Mouse (Mus musculus) heart, embryonic 11.5 days (tissue): ENCODE data around the gene Gm20852. TPM values are rescaled to one million over a fixed set of nuclear protein-coding genes. Genes with fewer than 3 reads are reported as not detected.
"Not testable (repeated sequence)": the region's sequence is repeated elsewhere in the genome, so short reads cannot be mapped to it uniquely, and the experiment has no call there.

Experiments
- ATAC-seq: fragments of 200-750 bp; cut with Nextera tagmentation; replicated peaks from 2 replicates; pipeline ENCODE4 v1.8.0; 2017; ENCODE audit warnings: moderate library complexity; ENCODE audit not compliant: insufficient number of reproducible peaks, low FRiP score, low TSS enrichment
- H3K27ac ChIP-seq: fragments of 300-500 bp; sonication (generic); 2 replicates; pipeline ENCODE4 v1.5.1; 2014; ENCODE audit warnings: mild to moderate bottlenecking, low read depth, low read length
- H3K27me3 ChIP-seq: fragments of 300-500 bp; sonication (generic); 2 replicates; pipeline ENCODE4 v1.6.1; 2014; ENCODE audit warnings: mild to moderate bottlenecking, low read length, mixed read lengths; ENCODE audit not compliant: control insufficient read depth, insufficient read depth
- H3K36me3 ChIP-seq: fragments of 300-500 bp; sonication (generic); 2 replicates; pipeline ENCODE4 v1.6.1; 2014; ENCODE audit warnings: mild to moderate bottlenecking, low read length, moderate library complexity, mixed read lengths; ENCODE audit not compliant: control insufficient read depth, insufficient read depth
- H3K4me1 ChIP-seq: fragments of 300-500 bp; sonication (generic); 2 replicates; pipeline ENCODE4 v1.6.1; 2014; ENCODE audit warnings: low read length; ENCODE audit not compliant: control insufficient read depth, insufficient read depth
- H3K4me2 ChIP-seq: fragments of 300-500 bp; sonication (generic); 2 replicates; pipeline ENCODE4 v1.6.1; 2014; ENCODE audit warnings: mild to moderate bottlenecking, moderate library complexity
- H3K4me3 ChIP-seq: fragments of 300-500 bp; sonication (generic); 2 replicates; pipeline ENCODE4 v1.5.1; 2014; ENCODE audit warnings: low read depth, low read length
- H3K9ac ChIP-seq: fragments of 300-500 bp; sonication (generic); 2 replicates; pipeline ENCODE4 v1.6.1; 2014; ENCODE audit warnings: mild to moderate bottlenecking, low read depth, low read length, moderate library complexity
- H3K9me3 ChIP-seq: fragments of 300-500 bp; sonication (generic); replicated peaks from 2 replicates; pipeline ENCODE4 v1.6.1; 2016; ENCODE audit warnings: low read length; ENCODE audit not compliant: control insufficient read depth
- WGBS: fragments of 180-500 bp; shearing (Covaris S2); extraction: QIAGEN DNeasy Blood & Tissue Kit; methylation state at CpG from one replicate; pipeline ENCODE4 v1.1.7; 2014; ENCODE audit not compliant: insufficient replicate concordance; 5-methylcytosine and 5-hydroxymethylcytosine counted together
- polyA plus RNA-seq: library from polyadenylated mRNA; unstranded; fragments of >200 nt; fragmentation: Nextera tagmentation; extraction: Ambion mirVana; gene quantifications from 2 replicates; pipeline ENCODE4 v1.2.1, GENCODE M21; 2014

Gene Gm20852
- not detected in 2 replicates for polyA plus RNA-seq

DNA sequence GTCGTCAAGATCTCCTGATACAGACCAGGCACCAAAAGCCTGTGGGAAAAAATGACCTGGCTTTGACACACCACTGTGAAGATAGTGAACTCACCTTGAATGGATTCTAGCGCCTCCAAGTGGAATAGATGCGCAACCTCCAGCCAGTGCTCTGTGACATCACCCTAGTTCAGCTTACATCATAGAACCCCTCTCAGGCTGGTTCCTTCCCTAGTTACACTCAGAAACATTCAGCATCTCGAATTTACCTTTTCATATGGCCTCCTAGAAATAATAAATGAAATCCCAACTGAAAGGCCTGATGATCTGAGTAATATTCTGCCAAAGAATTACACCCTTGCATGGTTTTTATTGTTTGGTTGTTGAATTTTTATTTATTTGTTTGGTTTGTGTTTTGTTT, at the start of gene Gm20852:
Gene Gm20852, minus strand, starts transcription at position 101 of the 400 bp plus-strand sequence.
- not testable (repeated sequence) for H3K27ac ChIP-seq, ATAC-seq, H3K9ac ChIP-seq, H3K9me3 ChIP-seq, H3K27me3 ChIP-seq, H3K36me3 ChIP-seq, H3K4me1 ChIP-seq, H3K4me2 ChIP-seq, H3K4me3 ChIP-seq
- no CpG with 5 or more reads among the region's 4 CpGs for WGBS
